Mouse (Mus musculus) heart, embryonic 11.5 days (tissue): ENCODE results near the gene Bace2. TPM values are rescaled to one million over a fixed set of nuclear protein-coding genes. Genes with fewer than 3 reads are reported as not detected.

Experiments
- ATAC-seq: fragments of 200-750 bp; cut with Nextera tagmentation; replicated peaks from 2 replicates; pipeline ENCODE4 v1.8.0; 2017; ENCODE audit warnings: moderate library complexity; ENCODE audit not compliant: insufficient number of reproducible peaks, low FRiP score, low TSS enrichment
- H3K27ac ChIP-seq: fragments of 300-500 bp; sonication (generic); 2 replicates; pipeline ENCODE4 v1.5.1; 2014; ENCODE audit warnings: mild to moderate bottlenecking, low read depth, low read length
- H3K27me3 ChIP-seq: fragments of 300-500 bp; sonication (generic); 2 replicates; pipeline ENCODE4 v1.6.1; 2014; ENCODE audit warnings: mild to moderate bottlenecking, low read length, mixed read lengths; ENCODE audit not compliant: control insufficient read depth, insufficient read depth
- H3K36me3 ChIP-seq: fragments of 300-500 bp; sonication (generic); 2 replicates; pipeline ENCODE4 v1.6.1; 2014; ENCODE audit warnings: mild to moderate bottlenecking, low read length, moderate library complexity, mixed read lengths; ENCODE audit not compliant: control insufficient read depth, insufficient read depth
- H3K4me1 ChIP-seq: fragments of 300-500 bp; sonication (generic); 2 replicates; pipeline ENCODE4 v1.6.1; 2014; ENCODE audit warnings: low read length; ENCODE audit not compliant: control insufficient read depth, insufficient read depth
- H3K4me2 ChIP-seq: fragments of 300-500 bp; sonication (generic); 2 replicates; pipeline ENCODE4 v1.6.1; 2014; ENCODE audit warnings: mild to moderate bottlenecking, moderate library complexity
- H3K4me3 ChIP-seq: fragments of 300-500 bp; sonication (generic); 2 replicates; pipeline ENCODE4 v1.5.1; 2014; ENCODE audit warnings: low read depth, low read length
- H3K9ac ChIP-seq: fragments of 300-500 bp; sonication (generic); 2 replicates; pipeline ENCODE4 v1.6.1; 2014; ENCODE audit warnings: mild to moderate bottlenecking, low read depth, low read length, moderate library complexity
- H3K9me3 ChIP-seq: fragments of 300-500 bp; sonication (generic); replicated peaks from 2 replicates; pipeline ENCODE4 v1.6.1; 2016; ENCODE audit warnings: low read length; ENCODE audit not compliant: control insufficient read depth
- WGBS: fragments of 180-500 bp; shearing (Covaris S2); extraction: QIAGEN DNeasy Blood & Tissue Kit; methylation state at CpG from one replicate; pipeline ENCODE4 v1.1.7; 2014; ENCODE audit not compliant: insufficient replicate concordance; 5-methylcytosine and 5-hydroxymethylcytosine counted together
- polyA plus RNA-seq: library from polyadenylated mRNA; unstranded; fragments of >200 nt; fragmentation: Nextera tagmentation; extraction: Ambion mirVana; gene quantifications from 2 replicates; pipeline ENCODE4 v1.2.1, GENCODE M21; 2014

The Bace2 gene
- polyA plus RNA-seq, 1 experiment from 2014 or later: 49.5 TPM

DNA sequence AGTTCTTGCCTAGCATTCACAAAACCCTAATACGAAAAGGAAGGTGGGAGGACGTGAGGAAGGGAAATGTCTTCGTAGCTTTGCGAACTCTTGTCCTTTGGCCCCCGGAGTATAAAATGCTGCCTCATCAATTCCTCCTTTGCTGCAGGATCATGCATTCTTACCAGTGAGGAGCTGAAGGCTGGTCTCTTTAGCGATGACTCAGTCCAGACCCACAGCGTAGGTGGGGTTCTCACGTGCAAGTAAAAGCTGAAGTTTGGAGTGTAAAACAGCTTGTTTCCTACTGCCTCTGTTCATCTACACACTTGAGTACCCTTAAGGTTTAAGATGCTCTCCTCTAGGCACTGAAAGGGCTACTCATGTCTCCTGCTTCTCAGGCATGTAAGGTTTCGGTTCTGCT, 85.4 kb downstream of the Bace2 start:
- H3K27ac ChIP-seq: no peak overlapping the region
- H3K27me3 ChIP-seq: no peaks in the 10 kb centered on the region
- H3K36me3 ChIP-seq: no peaks in the 10 kb centered on the region
- H3K9me3 ChIP-seq: no peaks in the 10 kb centered on the region
- no peak overlapping the region for H3K9ac ChIP-seq
- 81% methylated on average over 9 of the region's 9 CpGs for WGBS
- no peak overlapping the region for H3K4me3 ChIP-seq
- ATAC-seq: no peak
- no peak overlapping the region for H3K4me2 ChIP-seq
- H3K4me1 ChIP-seq: no peaks in the 10 kb centered on the region

GRCm38 (mm10) chr16:97443670-97444263, 87.2 kb downstream of the Bace2 start:
- 46% methylated on average over 14 of the region's 14 CpGs for WGBS
- Histone ChIP-seq H3K27me3 (no peaks in the 10 kb centered on the region), H3K36me3 (no peaks in the 10 kb centered on the region), H3K9me3 (no peaks in the 10 kb centered on the region), H3K4me2 (no peak overlapping the region), H3K27ac (no peak overlapping the region), H3K9ac (no peak overlapping the region), H3K4me3 (no peak overlapping the region), H3K4me1 (no peaks in the 10 kb centered on the region)
- ATAC-seq: peak; percentile 39; the same call in 1 of the 2 replicates

DNA sequence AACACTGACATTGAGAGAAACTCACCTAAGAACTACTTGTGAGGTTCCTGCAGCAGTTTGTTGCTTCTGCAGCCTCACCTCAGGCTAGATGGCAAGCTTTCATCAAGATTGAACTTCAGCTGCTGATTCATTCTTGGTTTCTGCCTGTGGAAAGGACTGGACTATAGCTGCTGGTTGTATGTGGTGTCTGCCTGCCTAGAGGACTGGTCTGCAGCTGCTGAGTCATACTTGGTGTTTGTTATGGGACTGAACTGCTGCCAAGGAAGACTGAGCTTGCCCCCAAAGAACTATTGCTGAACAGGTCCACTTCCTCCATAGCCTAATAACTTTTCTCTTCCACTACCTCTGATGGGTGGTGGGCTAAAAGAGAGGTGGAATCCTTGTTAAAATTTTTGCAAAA, 90.8 kb downstream of the Bace2 start:
- Histone ChIP-seq H3K9ac (no peak overlapping the region), H3K27me3 (no peaks in the 10 kb centered on the region), H3K27ac (no peak overlapping the region), H3K9me3 (no peaks in the 10 kb centered on the region), H3K4me1 (no peaks in the 10 kb centered on the region), H3K4me2 (no peak overlapping the region), H3K4me3 (no peak overlapping the region), H3K36me3 (no peaks in the 10 kb centered on the region)
- ATAC-seq: no peak

DNA sequence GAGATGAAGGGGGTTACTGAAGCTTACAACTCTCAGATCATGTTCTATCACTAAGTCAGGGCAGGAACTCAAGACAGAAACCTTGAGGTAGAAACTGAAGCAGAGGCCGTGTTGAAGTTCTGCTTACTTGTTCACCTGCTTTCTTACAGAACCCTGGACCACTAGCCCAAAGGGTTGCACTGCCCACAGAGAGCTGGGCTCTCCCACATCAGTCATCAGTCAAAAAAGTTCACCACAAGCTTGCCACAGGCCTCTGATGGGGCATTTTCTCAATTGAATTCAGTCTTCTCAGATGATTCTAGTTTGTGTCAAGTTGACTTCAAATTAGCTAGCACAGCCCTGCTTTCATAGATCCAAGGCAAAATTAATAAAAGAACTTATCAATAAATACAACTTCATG, 103.3 kb downstream of the Bace2 start:
- Histone ChIP-seq H3K36me3 (no peaks in the 10 kb centered on the region), H3K9me3 (no peaks in the 10 kb centered on the region), H3K27me3 (no peaks in the 10 kb centered on the region; the same call in 1 of the 2 replicates), H3K4me3 (no peak overlapping the region), H3K4me1 (no peaks in the 10 kb centered on the region), H3K9ac (no peak overlapping the region), H3K27ac (no peak overlapping the region), H3K4me2 (no peak overlapping the region)
- 68% methylated on average over 1 of the region's 1 CpGs for WGBS
- ATAC-seq: no peak

DNA sequence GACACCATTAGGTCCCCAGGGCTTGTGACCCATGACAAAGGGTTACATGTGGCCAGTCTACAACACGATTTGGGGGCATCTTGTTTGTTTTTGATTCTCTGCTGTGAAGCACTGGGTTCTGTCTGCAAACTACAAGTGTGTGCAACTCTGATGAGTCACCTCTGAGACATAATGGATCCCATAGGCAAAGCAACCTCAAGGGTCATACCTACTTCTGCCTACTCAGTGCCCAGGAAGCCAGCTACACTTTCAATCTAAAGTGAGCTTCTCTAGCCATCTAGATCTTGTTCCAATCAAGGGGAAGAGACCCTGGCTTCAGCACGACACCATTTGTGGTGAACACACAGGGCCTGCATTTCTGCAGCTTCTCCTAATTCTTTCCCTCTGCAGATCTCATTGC, 104.7 kb downstream of the Bace2 start:
- Histone ChIP-seq H3K4me1 (no peaks in the 10 kb centered on the region), H3K27me3 (no peaks in the 10 kb centered on the region; the same call in 1 of the 2 replicates), H3K27ac (no peak overlapping the region), H3K4me3 (no peak overlapping the region), H3K9me3 (no peaks in the 10 kb centered on the region), H3K4me2 (no peak overlapping the region), H3K36me3 (no peaks in the 10 kb centered on the region), H3K9ac (no peak overlapping the region)
- no peak for ATAC-seq
- WGBS: 58% methylated on average over 2 of the region's 2 CpGs

DNA sequence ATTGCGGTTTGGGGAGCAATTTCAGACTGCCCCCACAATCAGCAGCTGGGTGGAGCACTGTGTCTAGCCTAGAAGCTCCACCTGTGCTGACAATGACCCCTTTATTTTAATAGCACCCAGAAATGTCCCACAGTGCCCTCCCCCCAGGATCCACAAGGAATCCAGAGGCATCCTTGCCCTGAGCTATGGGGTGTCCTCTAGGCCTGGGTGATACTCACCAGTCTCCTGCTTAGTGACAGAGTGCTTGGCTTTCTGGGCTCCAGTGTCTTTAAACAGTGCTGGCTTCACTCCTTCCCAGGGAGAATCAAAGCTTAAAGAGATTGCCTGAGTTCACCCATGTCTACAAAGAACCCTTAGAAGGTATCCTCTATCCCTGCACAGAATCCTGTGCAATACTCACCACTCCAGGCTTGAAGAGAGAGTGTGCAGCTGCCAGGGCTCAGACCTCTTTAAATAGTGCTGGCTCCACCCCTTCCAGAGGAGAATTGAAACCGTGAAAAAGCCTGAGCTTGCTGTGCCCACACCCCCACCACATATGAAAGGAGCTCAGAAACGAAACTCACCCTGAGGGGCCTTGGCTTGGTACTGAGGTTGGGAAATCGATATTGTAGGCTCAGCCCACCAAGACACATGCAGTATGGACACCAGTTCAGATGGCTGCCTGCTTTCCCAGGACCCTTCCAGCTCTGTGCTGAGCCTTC, 106.1 kb downstream of the Bace2 start, which contains the start of gene Mx1:
Gene Mx1, minus strand, starts transcription at position 427 of the 701 bp plus-strand sequence.
- Histone ChIP-seq H3K36me3 (no peaks in the 10 kb centered on the region), H3K4me1 (no peaks in the 10 kb centered on the region), H3K27ac (no peak within 1 kb of the TSS), H3K27me3 (no peaks in the 10 kb centered on the region; the same call in 1 of the 2 replicates), H3K9me3 (no peaks in the 10 kb centered on the region), H3K9ac (no peak within 1 kb of the TSS), H3K4me2 (no peak within 1 kb of the TSS), H3K4me3 (no peak within 1 kb of the TSS)
- ATAC-seq: no peak
- WGBS: 39% methylated on average over 4 of the region's 4 CpGs

DNA sequence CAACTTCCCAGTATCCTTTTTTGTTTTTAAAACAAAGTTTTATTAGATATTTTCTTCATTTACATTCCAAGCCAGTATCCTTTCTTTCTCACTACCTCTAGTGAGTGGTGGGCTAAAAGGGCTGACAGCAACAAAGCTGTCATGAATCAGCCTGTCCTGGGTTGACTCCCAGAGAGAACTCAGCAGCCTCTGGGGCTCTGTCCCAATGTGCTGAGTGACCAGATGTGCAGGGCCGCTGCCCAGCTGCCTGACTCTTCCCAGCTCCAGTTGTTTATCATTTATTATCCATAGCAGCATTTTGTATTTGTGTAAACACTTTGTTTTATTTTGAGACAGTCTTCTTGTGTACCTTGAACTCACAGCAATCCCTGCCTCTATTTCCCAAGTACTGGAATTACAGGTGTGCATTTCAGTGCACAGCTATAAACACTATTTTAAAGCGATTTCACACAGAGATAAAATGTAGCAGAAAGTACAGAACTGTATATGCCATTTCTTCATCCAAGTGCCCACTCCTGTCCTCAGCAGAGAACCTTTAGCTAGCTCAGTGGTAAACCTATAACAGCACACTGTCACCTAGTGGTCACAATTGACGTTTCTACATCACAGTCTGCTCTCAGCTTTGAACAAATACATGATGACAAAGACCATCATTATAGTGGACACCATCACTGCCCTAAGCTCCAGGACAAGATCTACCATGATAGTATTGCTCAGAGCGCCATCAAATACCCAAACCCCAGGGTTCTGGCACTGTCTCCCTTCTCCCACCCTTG, 109.8 kb downstream of the Bace2 start:
- H3K9me3 ChIP-seq: no peaks in the 10 kb centered on the region
- ATAC-seq: no peak
- peaks cover 5% of the 10 kb centered on the region; the same call in 1 of the 2 replicates for H3K4me1 ChIP-seq
- H3K4me3 ChIP-seq: no peak overlapping the region
- H3K36me3 ChIP-seq: no peaks in the 10 kb centered on the region
- 41% methylated on average over 4 of the region's 4 CpGs for WGBS
- H3K9ac ChIP-seq: no peak overlapping the region
- H3K4me2 ChIP-seq: no peak overlapping the region
- H3K27me3 ChIP-seq: no peaks in the 10 kb centered on the region; the same call in 1 of the 2 replicates
- H3K27ac ChIP-seq: no peak overlapping the region

DNA sequence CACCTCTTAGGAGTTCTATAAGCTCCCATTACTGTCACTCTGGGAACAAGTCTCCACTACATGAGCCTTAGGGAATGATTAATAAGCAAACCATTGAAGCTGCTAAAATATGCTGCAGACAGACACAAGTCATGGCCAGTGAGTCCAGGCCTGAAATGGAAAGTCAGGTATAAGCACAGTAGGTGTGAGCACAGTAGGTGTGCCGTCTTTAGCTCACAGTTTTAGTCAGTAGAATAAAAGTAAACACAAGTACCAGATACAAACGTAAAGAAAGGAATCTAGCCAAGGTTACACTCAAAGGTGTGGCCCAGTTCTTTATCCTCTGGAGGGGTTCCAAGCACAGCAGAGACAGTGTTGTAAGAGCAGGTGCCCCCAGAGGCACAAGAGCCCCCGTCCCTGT, 110.9 kb downstream of the Bace2 start:
- 55% methylated on average over 3 of the region's 3 CpGs for WGBS
- Histone ChIP-seq H3K36me3 (no peaks in the 10 kb centered on the region), H3K9me3 (no peaks in the 10 kb centered on the region), H3K4me1 (peaks cover 5% of the 10 kb centered on the region; the same call in 1 of the 2 replicates), H3K4me3 (no peak overlapping the region), H3K27me3 (no peaks in the 10 kb centered on the region; the same call in 1 of the 2 replicates), H3K9ac (no peak overlapping the region), H3K4me2 (no peak overlapping the region), H3K27ac (no peak overlapping the region)
- ATAC-seq: no peak
